Mouse (Mus musculus): ENCODE results near the gene Polr2a. TPM values are rescaled to one million over a fixed set of nuclear protein-coding genes. Genes with fewer than 3 reads are reported as not detected.

The Polr2a gene
- polyA plus RNA-seq, 1 experiment from 2014 or later = 27.2 TPM

DNA sequence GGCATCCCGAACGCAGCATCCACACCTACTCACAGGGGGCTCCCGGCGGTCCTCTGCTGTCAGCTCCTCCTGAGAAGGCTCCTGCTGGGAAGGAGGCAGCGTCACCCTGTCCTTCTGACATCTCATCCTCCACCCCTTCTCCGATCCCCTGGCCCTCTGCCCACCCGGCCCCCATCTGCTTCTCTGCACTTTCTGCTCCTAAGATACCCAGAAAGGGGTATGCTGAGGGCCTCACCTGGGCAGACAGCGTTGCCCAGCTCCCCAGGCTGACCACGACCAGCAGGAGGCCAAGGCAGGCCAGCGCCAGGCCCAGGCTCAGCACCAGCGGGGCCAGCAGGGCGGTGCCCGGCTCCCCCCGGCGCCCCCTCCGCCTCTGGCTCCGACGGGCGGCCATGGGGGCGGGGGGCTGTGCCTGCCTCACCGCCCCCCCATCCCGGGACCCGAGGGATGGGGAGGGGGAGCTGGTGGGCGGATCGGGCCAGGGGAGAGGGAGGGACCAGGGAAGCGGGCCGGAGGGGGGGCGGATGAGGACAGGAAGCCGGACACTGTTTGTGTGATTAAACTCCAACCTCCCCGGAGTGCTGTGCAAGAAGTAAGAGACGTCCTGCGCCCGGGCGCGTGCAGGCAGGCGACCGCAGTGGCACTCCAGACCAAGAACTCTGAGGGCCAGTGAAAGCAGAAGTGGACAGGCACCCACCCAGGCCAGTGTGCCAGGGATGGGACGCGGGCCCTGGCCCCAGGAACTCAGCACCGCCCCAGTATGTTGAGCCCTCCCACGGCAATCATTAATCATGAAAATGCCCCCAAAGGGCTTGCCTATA, 62.9 kb downstream of the Polr2a start, which contains the start of the genes Tnfsf12 and Tnfsfm13:
Tnfsf12 (minus strand) TSS at position 489 of the 821 bp plus-strand sequence.
Tnfsfm13 (minus strand) TSS at position 738 of the 821 bp plus-strand sequence.
- WGBS = under 1% methylated on average over 32 of the region's 41 CpGs
- Histone ChIP-seq H3K27me3 (no peaks in the 10 kb centered on the region), H3K36me3 (no peaks in the 10 kb centered on the region)

GRCm38 (mm10) chr11:69695046-69695360, 63.4 kb downstream of the Polr2a start:
- no peaks in the 10 kb centered on the region for H3K9me3 ChIP-seq
- H3K36me3 ChIP-seq = no peaks in the 10 kb centered on the region
- peak overlapping the region; percentile 91 for H3K4me2 ChIP-seq (replicated peaks)
- peaks cover 15% of the 10 kb centered on the region for H3K4me1 ChIP-seq
- WGBS = 18% methylated on average over 6 of the region's 6 CpGs
- ATAC-seq (ENCODE audit: low FRiP score, low read depth) = peak; percentile 58; the same call in 1 of the 2 replicates
- peak overlapping the region; percentile 81 for H3K27ac ChIP-seq
- peak overlapping the region; percentile 57 for H3K4me3 ChIP-seq
- no peaks in the 10 kb centered on the region for H3K27me3 ChIP-seq
- peak overlapping the region; percentile 79 for H3K9ac ChIP-seq

More for the DNA sequence above, 62.9 kb downstream of the Polr2a start, which contains the start of the genes Tnfsf12 and Tnfsfm13:
- peak; percentile 77 for ATAC-seq (ENCODE audit: low FRiP score, low read depth)
- peaks cover 15% of the 10 kb centered on the region for H3K4me1 ChIP-seq
- no peaks in the 10 kb centered on the region for H3K9me3 ChIP-seq
- H3K27ac ChIP-seq = peak within 1 kb of the TSS; percentile 81
- H3K4me3 ChIP-seq = peak within 1 kb of the TSS; percentile 57
- peak within 1 kb of the TSS; percentile 91 for H3K4me2 ChIP-seq (replicated peaks)
- peak within 1 kb of the TSS; percentile 79 for H3K9ac ChIP-seq

DNA sequence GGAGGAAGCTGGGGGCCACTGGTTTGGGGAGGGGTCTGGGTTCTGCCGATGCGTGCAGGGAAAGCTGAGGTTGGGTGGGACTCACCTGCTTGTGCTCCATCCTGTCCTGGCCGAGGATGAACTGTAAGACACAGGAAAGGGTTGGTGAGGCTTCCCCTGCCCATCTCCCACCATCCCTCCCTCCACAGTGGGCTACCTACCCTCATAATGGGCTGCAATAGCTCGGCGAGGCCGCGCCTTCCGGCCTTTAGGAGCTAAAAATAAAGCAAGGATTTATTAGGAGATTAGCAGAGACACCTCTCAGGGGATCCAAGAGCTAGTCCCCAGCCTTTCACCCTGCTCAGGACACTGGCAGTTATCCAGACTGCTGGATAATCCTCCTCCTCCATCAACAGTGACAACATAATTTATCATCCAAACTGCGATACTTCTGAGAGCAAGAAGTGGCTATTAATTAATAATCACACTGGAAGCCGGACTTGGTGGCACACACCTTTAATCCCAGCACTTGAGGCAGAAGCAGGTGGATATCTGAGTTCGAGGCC, 64.9 kb downstream of the Polr2a start:
- Histone ChIP-seq H3K4me1 (peaks cover 15% of the 10 kb centered on the region), H3K36me3 (no peaks in the 10 kb centered on the region), H3K4me3 (no peak overlapping the region), H3K9ac (no peak overlapping the region), H3K4me2 (replicated peaks) (no peak overlapping the region), H3K27ac (no peak overlapping the region), H3K27me3 (no peaks in the 10 kb centered on the region), H3K9me3 (no peaks in the 10 kb centered on the region)
- 55% methylated on average over 11 of the region's 11 CpGs for WGBS
- no peak for ATAC-seq (ENCODE audit: low FRiP score, low read depth)

DNA sequence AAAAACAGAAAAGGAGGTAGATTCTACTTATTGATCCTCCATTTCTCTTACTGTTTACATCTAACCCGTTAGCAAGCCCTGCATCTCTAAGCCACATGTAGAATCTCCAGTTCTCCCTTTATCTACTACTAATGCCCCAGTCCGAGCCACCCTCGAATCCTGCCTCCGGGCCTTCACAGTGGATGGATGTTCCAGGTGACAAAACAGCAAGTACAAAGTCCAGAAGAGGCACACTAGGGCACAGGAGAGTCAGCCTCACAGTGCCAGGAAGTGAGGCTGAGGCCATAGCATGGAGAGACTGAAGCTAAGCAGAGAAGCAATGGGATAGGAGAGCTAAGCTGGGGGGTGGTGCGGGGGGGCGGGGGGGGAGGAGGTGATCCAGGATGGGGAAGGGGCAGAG, 65.6 kb downstream of the Polr2a start:
- Histone ChIP-seq H3K27me3 (no peaks in the 10 kb centered on the region), H3K36me3 (no peaks in the 10 kb centered on the region), H3K4me3 (no peak overlapping the region), H3K9me3 (no peaks in the 10 kb centered on the region), H3K27ac (no peak overlapping the region), H3K4me1 (peaks cover 15% of the 10 kb centered on the region), H3K9ac (no peak overlapping the region), H3K4me2 (replicated peaks) (no peak overlapping the region)
- no peak for ATAC-seq (ENCODE audit: low FRiP score, low read depth)
- 93% methylated on average over 6 of the region's 6 CpGs for WGBS

DNA sequence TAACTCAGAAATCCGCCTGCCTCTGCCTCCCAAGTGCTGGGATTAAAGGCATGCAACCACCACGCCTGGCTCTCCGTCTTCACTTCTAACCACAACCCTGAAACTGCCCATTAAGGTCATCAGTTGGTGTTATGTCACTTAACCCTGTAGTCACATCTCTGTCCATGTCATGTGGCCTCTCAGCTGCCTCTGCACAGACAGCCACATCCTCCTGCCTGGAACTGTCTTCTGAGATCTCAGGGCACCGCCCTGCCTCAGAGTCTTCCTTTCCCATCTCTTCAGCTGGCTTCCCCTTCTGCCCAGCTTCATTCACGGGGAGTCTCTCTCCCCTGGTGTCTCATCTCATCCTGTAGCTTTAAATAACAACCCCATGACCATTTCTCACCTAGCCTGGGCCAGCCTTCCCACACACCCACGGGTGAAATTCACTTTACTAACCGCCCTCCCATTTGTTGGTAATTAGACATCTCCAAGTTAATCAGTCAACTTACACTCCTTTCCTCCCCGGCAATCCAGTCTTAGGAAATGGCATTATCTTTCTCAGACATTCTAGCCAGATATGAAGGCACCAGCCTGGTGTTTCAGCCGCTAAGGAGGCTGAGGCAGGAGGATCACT, 66.1 kb downstream of the Polr2a start:
- 72% methylated on average over 9 of the region's 9 CpGs for WGBS
- no peak for ATAC-seq (ENCODE audit: low FRiP score, low read depth)
- Histone ChIP-seq H3K9ac (no peak overlapping the region), H3K36me3 (no peaks in the 10 kb centered on the region), H3K4me1 (peaks cover 15% of the 10 kb centered on the region), H3K4me3 (no peak overlapping the region), H3K27me3 (no peaks in the 10 kb centered on the region), H3K4me2 (replicated peaks) (no peak overlapping the region), H3K27ac (no peak overlapping the region), H3K9me3 (no peaks in the 10 kb centered on the region)

DNA sequence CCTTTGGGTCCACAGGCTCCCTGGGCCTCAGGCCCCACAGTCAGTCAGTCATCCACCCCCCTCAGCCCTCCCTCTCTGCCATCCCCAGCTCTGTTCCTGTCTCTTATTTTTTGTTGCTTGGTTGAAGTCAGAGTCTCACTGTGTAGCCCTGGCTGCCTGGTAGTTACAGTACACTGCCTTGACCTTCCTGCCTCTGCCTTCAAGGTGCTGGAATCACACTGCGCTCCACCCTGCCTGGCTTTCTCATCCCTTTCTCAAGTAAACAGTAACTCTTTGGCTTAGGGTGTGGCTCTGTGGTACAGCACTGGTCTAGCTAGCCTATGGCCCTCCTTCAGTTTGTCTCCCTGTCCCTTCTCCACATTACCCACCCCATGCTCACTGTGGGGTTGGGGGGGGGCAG, 68.5 kb downstream of the Polr2a start:
- no peak for ATAC-seq (ENCODE audit: low FRiP score, low read depth)
- no peak overlapping the region for H3K9ac ChIP-seq
- H3K27me3 ChIP-seq = no peaks in the 10 kb centered on the region
- no peak overlapping the region for H3K27ac ChIP-seq
- no peaks in the 10 kb centered on the region for H3K9me3 ChIP-seq
- H3K36me3 ChIP-seq = no peaks in the 10 kb centered on the region
- WGBS = 93% methylated on average over 1 of the region's 1 CpGs
- H3K4me2 ChIP-seq (replicated peaks) = no peak overlapping the region
- peaks cover 23% of the 10 kb centered on the region for H3K4me1 ChIP-seq
- no peak overlapping the region for H3K4me3 ChIP-seq

GRCm38 (mm10) chr11:69687061-69687460, 71.4 kb downstream of the Polr2a start:
- Histone ChIP-seq H3K4me2 (replicated peaks) (no peak overlapping the region), H3K9me3 (no peaks in the 10 kb centered on the region), H3K36me3 (no peaks in the 10 kb centered on the region), H3K27ac (0 out of 2 replicates have a peak overlapping the region, but pooled peaks have one; percentile 22), H3K4me3 (no peak overlapping the region), H3K9ac (peak overlapping the region; percentile 40; the same call in 1 of the 2 replicates), H3K27me3 (no peaks in the 10 kb centered on the region), H3K4me1 (peaks cover 42% of the 10 kb centered on the region)
- WGBS = 49% methylated on average over 5 of the region's 5 CpGs
- ATAC-seq (ENCODE audit: low FRiP score, low read depth) = no peak

- Histone ChIP-seq H3K4me1 (peaks cover 42% of the 10 kb centered on the region), H3K4me3 (no peak overlapping the region), H3K27ac (peak overlapping the region; percentile 22; the same call in 1 of the 2 replicates), H3K27me3 (no peaks in the 10 kb centered on the region), H3K4me2 (replicated peaks) (peak overlapping the region; percentile 21), H3K9ac (peak overlapping the region; percentile 35; the same call in 1 of the 2 replicates), H3K36me3 (no peaks in the 10 kb centered on the region), H3K9me3 (no peaks in the 10 kb centered on the region)
- WGBS = 4% methylated on average over 4 of the region's 4 CpGs
- ATAC-seq (ENCODE audit: low FRiP score, low read depth) = no peak
These were observed 72.1 kb downstream of the Polr2a start for GRCm38 (mm10) chr11:69686377-69686776.

GRCm38 (mm10) chr11:69685526-69686148, 72.8 kb downstream of the Polr2a start, which contains the start of gene Tnfsf13:
Gene Tnfsf13, minus strand, starts transcription at chr11:69685784.
- 82% methylated on average over 10 of the region's 10 CpGs for WGBS
- peak within 1 kb of the TSS; percentile 22; the same call in 1 of the 2 replicates for H3K27ac ChIP-seq
- H3K4me1 ChIP-seq = peaks cover 46% of the 10 kb centered on the region
- ATAC-seq (ENCODE audit: low FRiP score, low read depth) = no peak
- no peaks in the 10 kb centered on the region for H3K36me3 ChIP-seq
- H3K9ac ChIP-seq = peak within 1 kb of the TSS; percentile 48
- H3K4me3 ChIP-seq = no peak within 1 kb of the TSS
- no peaks in the 10 kb centered on the region for H3K9me3 ChIP-seq
- no peaks in the 10 kb centered on the region for H3K27me3 ChIP-seq
- peak within 1 kb of the TSS; percentile 21 for H3K4me2 ChIP-seq (replicated peaks)

DNA sequence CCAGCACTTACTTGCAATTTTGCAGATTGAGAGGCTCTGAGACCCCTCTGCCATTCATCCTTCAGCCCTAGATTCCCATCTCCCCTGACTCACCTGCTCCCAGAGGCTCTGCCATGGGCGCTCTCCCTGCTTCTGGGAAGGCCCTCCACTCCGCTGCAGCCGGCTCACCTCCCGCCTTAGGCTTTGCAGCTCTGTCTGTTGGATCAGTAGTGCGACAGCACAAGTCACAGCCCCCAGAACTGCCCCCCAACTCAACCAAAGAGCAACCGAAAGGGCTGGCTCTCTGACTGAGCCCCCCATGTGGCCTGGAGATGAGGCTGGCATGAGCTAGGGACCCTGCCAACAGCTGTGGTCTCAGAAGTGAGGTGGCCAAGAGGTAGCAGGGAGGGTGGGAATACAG, 73.5 kb downstream of the Polr2a start:
- WGBS = 85% methylated on average over 6 of the region's 6 CpGs
- Histone ChIP-seq H3K27ac (no peak overlapping the region), H3K9me3 (no peaks in the 10 kb centered on the region), H3K4me3 (no peak overlapping the region), H3K4me2 (replicated peaks) (no peak overlapping the region), H3K9ac (peak overlapping the region; percentile 13; the same call in 1 of the 2 replicates), H3K27me3 (no peaks in the 10 kb centered on the region), H3K4me1 (peaks cover 53% of the 10 kb centered on the region), H3K36me3 (peaks cover 6% of the 10 kb centered on the region)
- no peak for ATAC-seq (ENCODE audit: low FRiP score, low read depth)

GRCm38 (mm10) chr11:69684128-69684745, 74.2 kb downstream of the Polr2a start:
- Histone ChIP-seq H3K4me1 (peaks cover 59% of the 10 kb centered on the region), H3K4me3 (no peak overlapping the region), H3K27ac (no peak overlapping the region)

More at GRCm38 (mm10) chr11:69684128-69684745, 74.2 kb downstream of the Polr2a start:
- ATAC-seq (ENCODE audit: low FRiP score, low read depth) = no peak
- H3K4me2 ChIP-seq (replicated peaks) = no peak overlapping the region
- H3K27me3 ChIP-seq = no peaks in the 10 kb centered on the region
- no peaks in the 10 kb centered on the region for H3K9me3 ChIP-seq
- no peak overlapping the region for H3K9ac ChIP-seq
- WGBS = 79% methylated on average over 12 of the region's 12 CpGs
- peaks cover 12% of the 10 kb centered on the region for H3K36me3 ChIP-seq

Data from limb, embryonic 13.5 days (tissue).